Comparison of ENCODE assay signal across 9 mouse cellular contexts in the genomic region with DNA sequence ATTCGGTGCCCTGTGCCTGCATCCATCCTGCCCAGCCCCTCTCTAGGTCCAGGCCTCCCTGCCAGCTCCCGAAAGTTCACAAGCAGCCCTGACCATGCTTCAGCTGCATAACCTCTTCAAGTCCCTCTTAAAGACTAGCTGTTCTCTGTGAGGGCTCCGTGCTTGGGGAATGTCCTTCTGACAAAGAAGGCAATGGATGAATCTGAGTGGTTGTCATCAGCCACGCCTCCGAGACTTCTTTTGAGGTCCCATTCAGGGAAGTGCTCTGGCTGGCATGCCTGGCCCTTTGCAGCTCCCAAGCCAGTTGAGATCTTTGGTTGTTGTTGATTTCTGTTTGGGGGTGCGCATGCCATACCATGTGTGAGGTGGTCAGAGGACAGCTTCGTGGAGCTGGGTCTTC.
DNase-seq lines count a peak whose midpoint lies in the region; ATAC-seq and TF ChIP-seq lines count a peak whose summit lies in the region.
"Had no signal": no experiment of that assay in that cellular context is flagged by ENCODE, and none has a peak within 500 bp of the region (broad histone marks: within the 10 kb centered on the region; RNA-seq: fewer than 3 reads in every experiment).

No protein-coding gene starts in this region.

- H3K27ac ChIP-seq in left cerebral cortex, adult 2 months: peak overlapping the region; percentile 91
- peak overlapping the region; percentile 89 for H3K27ac ChIP-seq in forebrain, embryonic 12.5 days
- peak overlapping the region; percentile 97 for H3K27ac ChIP-seq in kidney, postnatal 0 days
- peak overlapping the region; percentile 74; the same call in 1 of the 2 replicates for H3K27ac ChIP-seq in neural tube, embryonic 14.5 days (ENCODE audit: low read depth, low read length)

- H3K27me3 ChIP-seq in forebrain, embryonic 12.5 days: peaks cover 29% of the 10 kb centered on the region; the same call in 1 of the 2 replicates
- H3K27me3 ChIP-seq in kidney, postnatal 0 days (ENCODE audit: insufficient read depth, low read length): no peaks in the 10 kb centered on the region
- H3K27me3 ChIP-seq in neural tube, embryonic 14.5 days (ENCODE audit: control insufficient read depth, insufficient read depth, low read length): no peaks in the 10 kb centered on the region

- ATAC-seq in forebrain, embryonic 12.5 days (ENCODE audit: low FRiP score): no peak
- ATAC-seq in kidney, postnatal 0 days (replicated peaks; ENCODE audit: low FRiP score, low read depth): no peak
- no peak for ATAC-seq in neural tube, embryonic 14.5 days (ENCODE audit: low read depth)

- no peak for DNase-seq in left cerebral cortex, adult 2 months (ENCODE audit: extremely low spot score in 1 of 2, low spot score in 2 of 2)
- DNase-seq in left cerebral cortex, postnatal 36 days (ENCODE audit: low spot score in 2 of 2): no peak
- DNase-seq in kidney, postnatal 0 days (ENCODE audit: low spot score): no peak
- no peak for DNase-seq in adrenal gland, postnatal 4 days (ENCODE audit: low spot score in 2 of 2)
- DNase-seq in retina, embryonic 14.5 days (ENCODE audit: low spot score): no peak
- no peak for DNase-seq in layer of hippocampus, adult 9-10 months (ENCODE audit: low spot score)

- no peak overlapping the region for H3K4me3 ChIP-seq in left cerebral cortex, adult 2 months
- no peak overlapping the region for H3K4me3 ChIP-seq in forebrain, embryonic 12.5 days (replicated peaks)
- H3K4me3 ChIP-seq in kidney, postnatal 0 days (replicated peaks; ENCODE audit: low read depth, low read length): no peak overlapping the region
- no peak overlapping the region for H3K4me3 ChIP-seq in neural tube, embryonic 14.5 days (ENCODE audit: low read depth, low read length)

- H3K9me3 ChIP-seq in forebrain, embryonic 12.5 days: no peaks in the 10 kb centered on the region
- no peaks in the 10 kb centered on the region for H3K9me3 ChIP-seq in kidney, postnatal 0 days (replicated peaks; ENCODE audit: low read length)
- H3K9me3 ChIP-seq in neural tube, embryonic 14.5 days (ENCODE audit: control insufficient read depth, low read length): no peaks in the 10 kb centered on the region
- H3K9me3 ChIP-seq: G1E had no signal

- no peak overlapping the region for H3K4me2 ChIP-seq in forebrain, embryonic 12.5 days
- H3K4me2 ChIP-seq in kidney, postnatal 0 days (ENCODE audit: low read length): no peak overlapping the region
- no peak overlapping the region for H3K4me2 ChIP-seq in neural tube, embryonic 14.5 days (ENCODE audit: low read depth, low read length)

- no peaks in the 10 kb centered on the region for H3K36me3 ChIP-seq in forebrain, embryonic 12.5 days (replicated peaks)
- no peaks in the 10 kb centered on the region for H3K36me3 ChIP-seq in kidney, postnatal 0 days (ENCODE audit: insufficient read depth, low read length)
- no peaks in the 10 kb centered on the region for H3K36me3 ChIP-seq in neural tube, embryonic 14.5 days (ENCODE audit: control insufficient read depth, insufficient read depth, low read length)

- no peak for TF ChIP-seq CTCF in left cerebral cortex, adult 2 months (IDR thresholded peaks at IDR 0.05)
- no peak for TF ChIP-seq CTCF in kidney, postnatal 0 days (IDR thresholded peaks at IDR 0.05; ENCODE audit: low read depth)

- intact Hi-C loops in left cerebral cortex, adult 2 months (cut with DNase I): no loop called here
- intact Hi-C loops in left cerebral cortex, postnatal 36 days (cut with DNase I): no loop called here

- peaks cover 53% of the 10 kb centered on the region for H3K4me1 ChIP-seq in forebrain, embryonic 12.5 days
- H3K4me1 ChIP-seq in kidney, postnatal 0 days (replicated peaks; ENCODE audit: insufficient read depth, low read length): peaks cover 61% of the 10 kb centered on the region
- H3K4me1 ChIP-seq in neural tube, embryonic 14.5 days (ENCODE audit: control insufficient read depth, insufficient read depth, low read length): peaks cover 18% of the 10 kb centered on the region; the same call in 1 of the 2 replicates

- H3K9ac ChIP-seq in forebrain, embryonic 12.5 days: no peak overlapping the region; the same call in 1 of the 2 replicates
- no peak overlapping the region for H3K9ac ChIP-seq in kidney, postnatal 0 days (ENCODE audit: low read depth, low read length)
- H3K9ac ChIP-seq in neural tube, embryonic 14.5 days (replicated peaks; ENCODE audit: low read depth, low read length): no peak overlapping the region

- 54% methylated on average over 7 of the region's 7 CpGs for WGBS in forebrain, embryonic 12.5 days
- WGBS in kidney, postnatal 0 days: 55% methylated on average over 7 of the region's 7 CpGs
- 51% methylated on average over 7 of the region's 7 CpGs for WGBS in neural tube, embryonic 14.5 days
